Mouse (Mus musculus): ENCODE measurements around the gene Slc25a38.

Slc25a38 gene

GRCm38 (mm10) chr9:120163862-120164261 lies 53.7 kb downstream of the Slc25a38 start:
- Histone ChIP-seq H3K27me3 (ENCODE audit: insufficient read depth, low read length) (0 out of 2 replicates have a peak, but pooled peaks cover 3% of the 10 kb centered on the region), H3K36me3 (ENCODE audit: insufficient read depth, low read length) (peaks cover 6% of the 10 kb centered on the region; the same call in 1 of the 2 replicates), H3K9me3 (ENCODE audit: low read length) (no peaks in the 10 kb centered on the region), H3K4me3 (replicated peaks; ENCODE audit: low read length) (peak overlapping the region; percentile 74), H3K4me1 (replicated peaks; ENCODE audit: low read depth, low read length) (peaks cover 24% of the 10 kb centered on the region)
- TF ChIP-seq CTCF (conservative IDR thresholded peaks at IDR 0.05; ENCODE audit: low read length) (no peak), POU5F1 (IDR thresholded peaks at IDR 0.05; ENCODE audit: borderline replicate concordance, low read length) (no peak), NANOG (IDR thresholded peaks at IDR 0.05; ENCODE audit: borderline replicate concordance, low read length) (no peak)

GRCm38 (mm10) chr9:120167826-120168225 lies 57.7 kb downstream of the Slc25a38 start:
- H3K4me1 ChIP-seq (replicated peaks; ENCODE audit: low read depth, low read length), result peaks cover 21% of the 10 kb centered on the region
- TF ChIP-seq CTCF (conservative IDR thresholded peaks at IDR 0.05; ENCODE audit: low read length) (no peak), POU5F1 (IDR thresholded peaks at IDR 0.05; ENCODE audit: borderline replicate concordance, low read length) (no peak), NANOG (IDR thresholded peaks at IDR 0.05; ENCODE audit: borderline replicate concordance, low read length) (no peak)
- peaks cover 3% of the 10 kb centered on the region; the same call in 1 of the 2 replicates for H3K27me3 ChIP-seq (ENCODE audit: insufficient read depth, low read length)
- H3K9me3 ChIP-seq (ENCODE audit: low read length), result peaks cover 9% of the 10 kb centered on the region; the same call in 1 of the 2 replicates
- peak overlapping the region; percentile 69 for H3K4me3 ChIP-seq (replicated peaks; ENCODE audit: low read length)
- peaks cover 17% of the 10 kb centered on the region; the same call in 1 of the 2 replicates for H3K36me3 ChIP-seq (ENCODE audit: insufficient read depth, low read length)

GRCm38 (mm10) chr9:120171295-120171694 lies 61.1 kb downstream of the Slc25a38 start:
- peaks cover 28% of the 10 kb centered on the region; the same call in 1 of the 2 replicates for H3K36me3 ChIP-seq (ENCODE audit: insufficient read depth, low read length)
- H3K9me3 ChIP-seq (ENCODE audit: low read length), result peaks cover 9% of the 10 kb centered on the region; the same call in 1 of the 2 replicates
- TF ChIP-seq POU5F1 (IDR thresholded peaks at IDR 0.05; ENCODE audit: borderline replicate concordance, low read length) (no peak), NANOG (IDR thresholded peaks at IDR 0.05; ENCODE audit: borderline replicate concordance, low read length) (no peak), CTCF (conservative IDR thresholded peaks at IDR 0.05; ENCODE audit: low read length) (peak; percentile 66)
- peaks cover 35% of the 10 kb centered on the region for H3K4me1 ChIP-seq (replicated peaks; ENCODE audit: low read depth, low read length)
- H3K27me3 ChIP-seq (ENCODE audit: insufficient read depth, low read length), result peaks cover 3% of the 10 kb centered on the region; the same call in 1 of the 2 replicates
- H3K4me3 ChIP-seq (replicated peaks; ENCODE audit: low read length), result no peak overlapping the region
